Mouse (Mus musculus) C2C12 (cell line): ENCODE measurements at regions not wholly inside any gene's neighbourhood (a gene's known extent, or its start where the extent isn't known, plus 50 kb on each side); places are given as distances from the start of the nearest gene placed in this dataset.

Experiments used
- H3K27me3 ChIP-seq: one replicate; pipeline ENCODE4 v1.6.1; 2011; ENCODE audit not compliant: control insufficient read depth, insufficient read depth, insufficient read length
- H3K36me3 ChIP-seq: one replicate; pipeline ENCODE4 v1.6.1; 2011; ENCODE audit not compliant: control insufficient read depth, insufficient read depth
- H3K4me3 ChIP-seq: one replicate; pipeline ENCODE4 v1.5.1; 2011; ENCODE audit warnings: mild to moderate bottlenecking, control low read depth; ENCODE audit not compliant: poor library complexity, insufficient read depth, severe bottlenecking
- H3K79me2 ChIP-seq: one replicate; pipeline ENCODE4 v1.6.1; 2011; ENCODE audit not compliant: control insufficient read depth, insufficient read depth
- H3K79me3 ChIP-seq: one replicate; pipeline ENCODE4 v1.6.1; 2011; ENCODE audit warnings: low read depth, control low read depth
- H3ac ChIP-seq: one replicate; pipeline ENCODE3; 2011; ENCODE audit warnings: low read depth; ENCODE audit not compliant: control insufficient read depth, insufficient read length
- CEBPB ChIP-seq: IDR thresholded peaks from one replicate; pipeline ENCODE4 v1.6.1; 2011; ENCODE audit warnings: low read depth, mild to moderate bottlenecking, control low read depth, moderate library complexity
- CTCF ChIP-seq: IDR thresholded peaks from one replicate; pipeline ENCODE4 v1.5.1; 2011; ENCODE audit not compliant: control insufficient read depth, insufficient read depth, insufficient read length
- FOSL1 ChIP-seq: IDR thresholded peaks from one replicate; pipeline ENCODE4 v1.8.0; 2011; ENCODE audit warnings: mild to moderate bottlenecking, low read length; ENCODE audit not compliant: poor library complexity, insufficient read depth, severe bottlenecking
- MAX ChIP-seq: IDR thresholded peaks from one replicate; pipeline ENCODE4 v1.6.1; 2011; ENCODE audit warnings: mild to moderate bottlenecking, control low read depth
- MYOD1 ChIP-seq: IDR thresholded peaks from one replicate; pipeline ENCODE4 v1.6.1; 2011; ENCODE audit warnings: low read depth; ENCODE audit not compliant: control insufficient read depth, insufficient read length
- MYOG ChIP-seq: IDR thresholded peaks from one replicate; pipeline ENCODE4 v1.6.1; 2011; ENCODE audit not compliant: control insufficient read depth, insufficient read length; ENCODE audit errors: extremely low read depth
- USF1 ChIP-seq: IDR thresholded peaks from one replicate; pipeline ENCODE4 v1.6.1; 2011; ENCODE audit warnings: low read depth, mild to moderate bottlenecking, control low read depth, moderate library complexity

GRCm38 (mm10) chr5:51762352-51762751, 194.8 kb upstream of the Ppargc1a start:
- Histone ChIP-seq H3K79me2 (no peaks in the 10 kb centered on the region), H3K79me3 (no peaks in the 10 kb centered on the region), H3K27me3 (no peaks in the 10 kb centered on the region), H3ac (no peak overlapping the region), H3K36me3 (no peaks in the 10 kb centered on the region), H3K4me3 (no peak overlapping the region)
- TF ChIP-seq MYOG: no peak
- no peak for TF ChIP-seq MAX
- TF ChIP-seq CTCF: no peak
- no peak for TF ChIP-seq FOSL1
- TF ChIP-seq MYOD1: no peak
- TF ChIP-seq CEBPB: no peak
- TF ChIP-seq USF1: no peak

- Histone ChIP-seq H3K27me3 (no peaks in the 10 kb centered on the region), H3K4me3 (no peak overlapping the region), H3ac (no peak overlapping the region), H3K79me3 (no peaks in the 10 kb centered on the region), H3K36me3 (no peaks in the 10 kb centered on the region), H3K79me2 (no peaks in the 10 kb centered on the region)
- TF ChIP-seq CTCF (no peak), MYOG (no peak), MYOD1 (no peak), MAX (no peak), CEBPB (no peak), FOSL1 (no peak), USF1 (no peak)
Observed at GRCm38 (mm10) chr5:51758289-51758688, 190.8 kb upstream of the Ppargc1a start.

DNA sequence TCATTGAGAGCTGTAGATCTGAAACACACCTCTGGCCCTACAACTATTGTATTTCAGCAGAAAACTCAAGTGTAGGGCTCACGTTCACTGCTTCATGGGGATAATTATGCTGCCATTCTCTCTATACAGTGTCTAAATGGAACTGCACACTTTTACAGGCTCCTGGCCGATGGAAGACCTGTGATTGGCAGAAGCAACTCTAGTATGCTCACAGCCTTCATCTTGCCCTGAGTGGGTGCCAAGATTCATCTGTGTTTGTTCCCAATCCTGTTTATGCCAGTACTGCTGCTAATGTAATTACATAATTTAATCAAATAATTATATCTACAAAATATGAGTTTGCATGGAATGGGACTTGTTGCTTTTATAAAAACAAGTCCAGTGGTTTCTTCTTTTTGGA, 190.3 kb upstream of the Ppargc1a start:
- Histone ChIP-seq H3K4me3 (no peak overlapping the region), H3K27me3 (no peaks in the 10 kb centered on the region), H3K36me3 (no peaks in the 10 kb centered on the region), H3K79me2 (no peaks in the 10 kb centered on the region), H3K79me3 (no peaks in the 10 kb centered on the region), H3ac (no peak overlapping the region)
- TF ChIP-seq MYOG: no peak

DNA sequence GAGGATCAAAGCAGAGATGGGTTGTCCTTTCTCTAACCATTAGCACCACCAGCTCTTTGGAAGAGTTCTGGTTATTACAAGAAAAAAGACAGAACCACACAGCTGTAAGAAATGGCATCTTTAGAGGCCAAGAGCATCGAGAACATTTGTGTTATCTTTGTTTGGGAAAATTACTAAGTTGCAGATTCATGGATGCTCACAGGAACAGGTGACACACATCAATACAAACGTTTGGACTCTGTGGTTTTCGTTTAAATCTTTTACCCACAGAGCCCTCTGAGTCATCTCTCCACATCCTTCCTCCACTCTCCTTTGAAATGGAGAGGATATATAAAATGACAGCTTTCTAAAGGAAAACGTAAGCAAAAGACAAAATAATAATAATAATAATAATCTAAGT, 184.5 kb upstream of the Ppargc1a start:
- no peak overlapping the region for H3ac ChIP-seq
- no peaks in the 10 kb centered on the region for H3K79me3 ChIP-seq
- no peak overlapping the region for H3K4me3 ChIP-seq
- no peaks in the 10 kb centered on the region for H3K79me2 ChIP-seq
- H3K36me3 ChIP-seq: no peaks in the 10 kb centered on the region
- no peaks in the 10 kb centered on the region for H3K27me3 ChIP-seq
- TF ChIP-seq CEBPB (no peak), FOSL1 (peak; percentile 41), MYOD1 (peak; percentile 91)

- TF ChIP-seq MAX: no peak
- peak; percentile 55 for TF ChIP-seq MYOD1
- no peaks in the 10 kb centered on the region for H3K79me3 ChIP-seq
- H3K4me3 ChIP-seq: no peak overlapping the region
Observed at GRCm38 (mm10) chr5:51750456-51750855, 182.9 kb upstream of the Ppargc1a start.

GRCm38 (mm10) chr5:51740893-51741292, 173.4 kb upstream of the Ppargc1a start:
- no peaks in the 10 kb centered on the region for H3K27me3 ChIP-seq
- no peaks in the 10 kb centered on the region for H3K79me3 ChIP-seq
- H3K79me2 ChIP-seq: no peaks in the 10 kb centered on the region
- no peak for TF ChIP-seq MYOD1
- TF ChIP-seq USF1: no peak
- TF ChIP-seq MYOG: no peak
- TF ChIP-seq CEBPB: no peak
- no peak for TF ChIP-seq CTCF
- no peak for TF ChIP-seq MAX
- TF ChIP-seq FOSL1: no peak
- H3K36me3 ChIP-seq: no peaks in the 10 kb centered on the region
- H3K4me3 ChIP-seq: no peak overlapping the region
- H3ac ChIP-seq: no peak overlapping the region

More at GRCm38 (mm10) chr5:51750456-51750855, 182.9 kb upstream of the Ppargc1a start:
- Histone ChIP-seq H3ac (no peak overlapping the region), H3K27me3 (no peaks in the 10 kb centered on the region), H3K36me3 (no peaks in the 10 kb centered on the region), H3K79me2 (no peaks in the 10 kb centered on the region)

GRCm38 (mm10) chr5:51730241-51730640, 162.7 kb upstream of the Ppargc1a start:
- Histone ChIP-seq H3K27me3 (no peaks in the 10 kb centered on the region), H3K36me3 (no peaks in the 10 kb centered on the region), H3ac (no peak overlapping the region), H3K79me3 (no peaks in the 10 kb centered on the region), H3K79me2 (no peaks in the 10 kb centered on the region), H3K4me3 (no peak overlapping the region)
- no peak for TF ChIP-seq CEBPB
- no peak for TF ChIP-seq MAX
- TF ChIP-seq USF1: no peak
- no peak for TF ChIP-seq CTCF
- TF ChIP-seq MYOD1: no peak
- no peak for TF ChIP-seq MYOG
- TF ChIP-seq FOSL1: no peak
